Comparison of ENCODE assay signal across 8 mouse cellular contexts in the genomic region with DNA sequence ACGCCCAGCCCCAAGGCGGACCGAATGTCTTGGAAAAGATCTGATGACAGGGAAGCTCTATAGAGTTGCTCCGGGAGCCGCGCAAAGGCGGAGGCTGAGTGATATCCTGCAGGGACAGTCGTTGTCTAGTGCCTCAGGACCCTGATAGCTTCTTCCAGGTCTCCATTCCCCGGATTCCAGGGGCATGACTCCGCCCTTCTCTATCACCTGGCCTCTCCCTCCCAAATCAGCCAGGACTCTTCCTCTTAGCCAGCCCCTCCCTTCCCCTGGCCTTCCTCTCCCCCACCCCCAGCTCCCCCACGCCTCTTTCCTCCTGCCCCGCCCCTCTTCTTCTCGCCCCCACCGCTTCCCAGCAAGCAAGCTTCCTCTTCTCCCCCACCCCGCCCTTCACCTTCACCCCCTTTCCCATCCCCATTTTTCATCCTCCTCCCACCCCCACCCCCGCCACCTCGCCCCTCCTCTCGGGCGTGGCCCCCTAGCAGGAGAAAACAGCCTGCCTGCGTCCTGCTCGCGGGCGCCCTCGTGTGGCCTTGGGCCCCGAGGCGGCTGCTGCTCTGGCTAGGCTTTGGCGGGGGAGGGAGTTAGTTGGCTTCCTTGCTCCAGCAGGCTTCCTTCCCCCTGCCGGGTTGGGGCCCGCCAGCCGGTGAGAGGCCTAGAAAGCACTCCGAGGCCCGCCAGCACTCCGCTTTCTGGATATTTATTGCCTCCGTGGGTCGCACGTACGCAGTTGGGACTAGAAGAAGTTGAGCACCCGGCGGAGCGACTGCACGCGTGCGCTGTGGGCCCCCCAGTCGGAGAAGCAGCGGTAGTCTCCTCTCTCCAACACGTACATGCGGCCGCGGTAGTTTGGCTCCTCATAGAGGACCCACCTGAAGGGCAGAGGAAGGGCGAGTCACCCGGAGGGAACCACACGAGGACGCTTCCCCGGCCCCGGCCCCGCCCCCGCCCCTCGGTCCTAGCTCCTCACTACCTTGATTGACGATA. TPM values are rescaled to one million over a fixed set of nuclear protein-coding genes. Genes with fewer than 3 reads are reported as not detected.
DNase-seq lines count a peak whose midpoint lies in the region; ATAC-seq and TF ChIP-seq lines count a peak whose summit lies in the region.

No protein-coding gene starts in this region.

- peak; percentile 15; the same call in 1 of the 2 replicates for TF ChIP-seq POLR2A in testis, adult 2 months (IDR thresholded peaks at IDR 0.05; ENCODE audit: control insufficient read depth, low read depth, low read length)

- DNase-seq in ES-CJ7 (ENCODE audit: low read depth, low spot score), result peak; percentile 94
- DNase-seq in c-Kit-positive CD71-positive TER-119-positive erythroid progenitor cells, embryonic 14.5 days (ENCODE audit: low spot score), result peak; percentile 65
- DNase-seq in heart, postnatal 10 days, result peak; percentile 92 to 94
- DNase-seq in large intestine, adult 2 months (ENCODE audit: low read depth, low spot score), result peak; percentile 73

- peak; percentile 87 for ATAC-seq in forebrain, embryonic 13.5 days
- ATAC-seq in liver, embryonic 16.5 days (ENCODE audit: low read depth), result peak; percentile 70
- ATAC-seq in neural tube, embryonic 12.5 days (ENCODE audit: low FRiP score, low read depth), result peak; percentile 80

- H3K27ac ChIP-seq in forebrain, embryonic 13.5 days, result peak overlapping the region; percentile 19
- peak overlapping the region; percentile 40 for H3K27ac ChIP-seq in liver, embryonic 16.5 days (ENCODE audit: low read length)
- peak overlapping the region; percentile 23 for H3K27ac ChIP-seq in neural tube, embryonic 12.5 days
- H3K27ac ChIP-seq in testis, adult 2 months (ENCODE audit: control insufficient read depth, insufficient read depth, low read depth, low read length), result peak overlapping the region; percentile 75

- no peaks in the 10 kb centered on the region for H3K9me3 ChIP-seq in forebrain, embryonic 13.5 days (replicated peaks)
- H3K9me3 ChIP-seq in liver, embryonic 16.5 days (replicated peaks; ENCODE audit: control insufficient read depth, low read length), result no peaks in the 10 kb centered on the region
- H3K9me3 ChIP-seq in neural tube, embryonic 12.5 days, result no peaks in the 10 kb centered on the region

- 0 out of 2 replicates have a peak, but pooled peaks cover 5% of the 10 kb centered on the region for H3K27me3 ChIP-seq in forebrain, embryonic 13.5 days
- peaks cover 4% of the 10 kb centered on the region for H3K27me3 ChIP-seq in liver, embryonic 16.5 days (ENCODE audit: control insufficient read depth, insufficient read depth, low read depth, low read length)
- H3K27me3 ChIP-seq in neural tube, embryonic 12.5 days (replicated peaks), result no peaks in the 10 kb centered on the region
- no peaks in the 10 kb centered on the region for H3K27me3 ChIP-seq in testis, adult 2 months (ENCODE audit: control insufficient read depth, insufficient read depth, low read length)

- H3K4me2 ChIP-seq in forebrain, embryonic 13.5 days, result peak overlapping the region; percentile 91
- peak overlapping the region; percentile 72 for H3K4me2 ChIP-seq in liver, embryonic 16.5 days (ENCODE audit: low read depth, low read length)
- peak overlapping the region; percentile 89 for H3K4me2 ChIP-seq in neural tube, embryonic 12.5 days (replicated peaks)

- peak overlapping the region; percentile 59 for H3K4me3 ChIP-seq in forebrain, embryonic 13.5 days
- H3K4me3 ChIP-seq in liver, embryonic 16.5 days (ENCODE audit: low read depth, low read length), result peak overlapping the region; percentile 58
- peak overlapping the region; percentile 51 for H3K4me3 ChIP-seq in neural tube, embryonic 12.5 days
- H3K4me3 ChIP-seq in testis, adult 2 months (ENCODE audit: control insufficient read depth, low read depth, low read length), result peak overlapping the region; percentile 88

- 1% methylated on average over 59 of the region's 59 CpGs for WGBS in forebrain, embryonic 13.5 days
- WGBS in large intestine, adult 2 months, result 2% methylated on average over 59 of the region's 59 CpGs
- 3% methylated on average over 57 of the region's 59 CpGs for WGBS in liver, embryonic 16.5 days (ENCODE audit: insufficient replicate concordance)
- 1% methylated on average over 59 of the region's 59 CpGs for WGBS in neural tube, embryonic 12.5 days

- peak overlapping the region; percentile 71 for H3K9ac ChIP-seq in forebrain, embryonic 13.5 days
- peak overlapping the region; percentile 69 for H3K9ac ChIP-seq in liver, embryonic 16.5 days (ENCODE audit: low read depth, low read length)
- peak overlapping the region; percentile 67 for H3K9ac ChIP-seq in neural tube, embryonic 12.5 days

- TF ChIP-seq CTCF in testis, adult 2 months (IDR thresholded peaks at IDR 0.05; ENCODE audit: control insufficient read depth, insufficient read depth, insufficient replicate concordance, low read depth, low read length), result peak; percentile 78

- peaks cover 25% of the 10 kb centered on the region for H3K4me1 ChIP-seq in forebrain, embryonic 13.5 days
- peaks cover 10% of the 10 kb centered on the region for H3K4me1 ChIP-seq in liver, embryonic 16.5 days (ENCODE audit: control insufficient read depth, low read depth, low read length)
- H3K4me1 ChIP-seq in neural tube, embryonic 12.5 days, result peaks cover 26% of the 10 kb centered on the region
- peaks cover 9% of the 10 kb centered on the region for H3K4me1 ChIP-seq in testis, adult 2 months (ENCODE audit: control insufficient read depth, insufficient read depth, low read length)

- no peaks in the 10 kb centered on the region for H3K36me3 ChIP-seq in forebrain, embryonic 13.5 days (ENCODE audit: poor library complexity, severe bottlenecking)
- H3K36me3 ChIP-seq in liver, embryonic 16.5 days (ENCODE audit: control insufficient read depth, insufficient read depth), result no peaks in the 10 kb centered on the region
- no peaks in the 10 kb centered on the region for H3K36me3 ChIP-seq in neural tube, embryonic 12.5 days
- no peaks in the 10 kb centered on the region for H3K36me3 ChIP-seq in testis, adult 2 months (ENCODE audit: control insufficient read depth, insufficient read depth, low read length)

- intact Hi-C loops in heart, postnatal 10 days (cut with DNase I), result loop anchor here (2.0 kb wide), 2 partner anchors 28 to 66 kb away; a partner anchor contains a TSS

RNA-seq across cellular contexts. Expression of a gene that starts 7.2 kb away (rescaled TPM):
- not detected in 2 replicates for polyA plus RNA-seq in forebrain, embryonic 13.5 days (2015; fragmentation: Nextera tagmentation; extraction: Ambion mirVana)
- not detected for total RNA-seq in heart, postnatal 10 days (2021)
- polyA plus RNA-seq in large intestine, adult 2 months (2012; rRNA removed), result 0.11 TPM in 1 of 2 replicates, not detected in the other
- 0.47 and 0.50 TPM in 2 replicates for polyA plus RNA-seq in liver, embryonic 16.5 days (2015; fragmentation: Nextera tagmentation; extraction: Ambion mirVana)
- polyA plus RNA-seq in neural tube, embryonic 12.5 days (2016; fragmentation: Nextera tagmentation; extraction: Ambion mirVana), result 1.9 TPM in 1 of 2 replicates, not detected in the other
- polyA plus RNA-seq in testis, adult 2 months (2012; rRNA removed), result not detected in 2 replicates

RNA-seq across cellular contexts. Expression of a gene that starts 20.1 kb away (rescaled TPM):
- polyA plus RNA-seq in forebrain, embryonic 13.5 days (2015; fragmentation: Nextera tagmentation; extraction: Ambion mirVana), result 2.6 and 3.0 TPM in 2 replicates
- total RNA-seq in heart, postnatal 10 days (2021), result 1 to 10 TPM; 1.1 to 2.5 TPM
- polyA plus RNA-seq in large intestine, adult 2 months (2012; rRNA removed), result 0.62 and 1.3 TPM in 2 replicates
- polyA plus RNA-seq in liver, embryonic 16.5 days (2015; fragmentation: Nextera tagmentation; extraction: Ambion mirVana), result 0.99 and 1.0 TPM in 2 replicates
- polyA plus RNA-seq in neural tube, embryonic 12.5 days (2016; fragmentation: Nextera tagmentation; extraction: Ambion mirVana), result 8.7 and 8.8 TPM in 2 replicates
- polyA plus RNA-seq in testis, adult 2 months (2012; rRNA removed), result 0.78 and 1.0 TPM in 2 replicates

Comparison
In these comparisons a context has a peak if more than half of its experiments do, and no peak if none do; other contexts are left out.
1. Peak in every context shown above with its lines: DNase-seq, ATAC-seq, H3K4me3 ChIP-seq and H3K27ac ChIP-seq.
2. H3K27ac ChIP-seq: peak in every context shown above with its lines; median percentile 75 in testis, adult 2 months; 40 in liver, embryonic 16.5 days; 23 in neural tube, embryonic 12.5 days; 19 in forebrain, embryonic 13.5 days.